Mouse (Mus musculus): Measurements from ENCODE around the gene Cyp3a11. TPM values are rescaled to one million over a fixed set of nuclear protein-coding genes. Genes with fewer than 3 reads are reported as not detected.
"Not testable (repeated sequence)": the region's sequence is repeated elsewhere in the genome, so short reads cannot be mapped to it uniquely, and the experiment has no call there.

Gene Cyp3a11
- 0.08 and 0.18 TPM in 2 replicates for polyA plus RNA-seq (2015; fragmentation: Nextera tagmentation; extraction: Ambion mirVana)

DNA sequence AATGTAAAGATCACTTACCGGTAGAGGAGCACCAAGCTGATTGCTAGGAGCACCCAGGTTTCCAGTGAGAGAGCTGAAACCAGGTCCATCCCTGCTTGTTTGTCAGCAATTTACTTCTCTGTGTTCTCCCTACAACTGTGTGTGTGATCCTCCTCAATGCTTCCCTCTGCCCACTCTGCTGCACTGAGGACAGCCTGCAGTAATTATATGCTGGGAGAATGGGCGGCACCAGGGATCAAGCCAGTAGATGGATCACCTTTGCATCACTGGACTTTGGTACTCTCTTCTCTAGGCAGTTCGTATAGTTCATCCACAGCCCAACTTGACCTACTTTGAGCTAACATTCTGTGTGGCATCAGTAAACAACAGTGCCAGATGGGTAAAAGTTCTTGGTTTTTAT lies at the start of gene Cyp3a11:
Gene Cyp3a11 (minus strand): TSS at position 277 of the 400 bp plus-strand sequence.
- Histone ChIP-seq H3K4me3 (replicated peaks; ENCODE audit: low read depth, low read length) (no peak within 1 kb of the TSS), H3K27me3 (ENCODE audit: insufficient read depth, low read length) (no peaks in the 10 kb centered on the region), H3K36me3 (ENCODE audit: insufficient read depth, low read length) (no peaks in the 10 kb centered on the region), H3K27ac (no peak within 1 kb of the TSS), H3K9ac (ENCODE audit: low read depth, low read length) (no peak within 1 kb of the TSS), H3K4me1 (replicated peaks; ENCODE audit: insufficient read depth, low read length) (no peaks in the 10 kb centered on the region), H3K9me3 (replicated peaks; ENCODE audit: low read length) (peaks cover 3% of the 10 kb centered on the region; the same call in 1 of the 2 replicates), H3K4me2 (ENCODE audit: low read length) (no peak within 1 kb of the TSS)
- ATAC-seq (replicated peaks; ENCODE audit: low FRiP score, low read depth) (no peak), DNase-seq (ENCODE audit: low spot score) (no peak)
- WGBS, result 80% methylated on average over 3 of the region's 3 CpGs
- no peak for TF ChIP-seq CTCF (IDR thresholded peaks at IDR 0.05; ENCODE audit: low read depth)

DNA sequence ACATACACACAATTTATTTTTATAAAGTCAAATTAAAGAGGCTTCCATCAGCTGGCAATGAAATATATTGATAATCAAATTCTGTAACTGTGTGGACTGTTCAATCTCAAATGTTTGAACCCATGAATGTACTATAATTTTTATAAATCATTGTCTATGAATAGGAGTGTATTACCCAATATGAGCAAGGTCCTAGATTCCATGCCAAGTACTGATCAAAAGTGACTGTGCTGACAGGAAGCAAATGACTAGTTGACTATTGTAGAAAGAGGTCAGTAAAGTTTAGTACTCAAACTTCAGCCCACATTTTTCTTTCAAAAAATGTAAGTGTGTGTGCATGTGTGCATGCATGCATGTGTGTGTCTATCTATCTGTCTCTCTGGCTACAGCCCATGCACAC lies 33.1 kb upstream of the Cyp3a11 start:
- Histone ChIP-seq H3K27me3 (ENCODE audit: insufficient read depth, low read length) (no peaks in the 10 kb centered on the region), H3K4me1 (replicated peaks; ENCODE audit: insufficient read depth, low read length) (no peaks in the 10 kb centered on the region), H3K4me2 (ENCODE audit: low read length) (no peak overlapping the region), H3K36me3 (ENCODE audit: insufficient read depth, low read length) (no peaks in the 10 kb centered on the region), H3K4me3 (replicated peaks; ENCODE audit: low read depth, low read length) (no peak overlapping the region), H3K9ac (ENCODE audit: low read depth, low read length) (no peak overlapping the region), H3K9me3 (replicated peaks; ENCODE audit: low read length) (no peaks in the 10 kb centered on the region; the same call in 1 of the 2 replicates), H3K27ac (no peak overlapping the region)
- no peak for ATAC-seq (replicated peaks; ENCODE audit: low FRiP score, low read depth)
- DNase-seq (ENCODE audit: low spot score), result no peak
- no peak for TF ChIP-seq CTCF (IDR thresholded peaks at IDR 0.05; ENCODE audit: low read depth)

DNA sequence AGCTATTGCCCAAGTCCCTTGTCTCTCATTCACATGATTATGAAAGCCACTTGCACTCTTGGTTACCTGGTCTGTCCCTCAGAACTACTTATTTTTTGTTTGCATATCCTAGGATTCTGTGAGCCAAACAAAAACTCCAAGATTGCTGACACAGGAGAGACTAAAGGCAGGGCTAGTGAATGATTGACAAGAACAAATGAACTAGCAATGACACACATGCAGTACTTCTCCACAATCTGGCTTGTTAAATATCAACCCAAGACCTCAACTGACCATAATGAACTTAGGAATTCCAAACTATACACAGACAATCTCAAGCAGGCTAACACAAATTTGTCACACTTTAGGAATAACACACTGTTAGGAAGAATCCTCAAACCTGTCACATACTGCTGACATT lies 32.0 kb upstream of the Cyp3a11 start:
- no peak overlapping the region for H3K9ac ChIP-seq (ENCODE audit: low read depth, low read length)
- DNase-seq (ENCODE audit: low spot score), result no peak
- no peak overlapping the region for H3K4me3 ChIP-seq (replicated peaks; ENCODE audit: low read depth, low read length)
- TF ChIP-seq CTCF (IDR thresholded peaks at IDR 0.05; ENCODE audit: low read depth), result no peak
- no peaks in the 10 kb centered on the region for H3K4me1 ChIP-seq (replicated peaks; ENCODE audit: insufficient read depth, low read length)
- ATAC-seq (replicated peaks; ENCODE audit: low FRiP score, low read depth), result no peak
- no peak overlapping the region for H3K27ac ChIP-seq
- H3K9me3 ChIP-seq (replicated peaks; ENCODE audit: low read length), result no peaks in the 10 kb centered on the region; the same call in 1 of the 2 replicates
- H3K36me3 ChIP-seq (ENCODE audit: insufficient read depth, low read length), result no peaks in the 10 kb centered on the region
- no peak overlapping the region for H3K4me2 ChIP-seq (ENCODE audit: low read length)
- H3K27me3 ChIP-seq (ENCODE audit: insufficient read depth, low read length), result no peaks in the 10 kb centered on the region

DNA sequence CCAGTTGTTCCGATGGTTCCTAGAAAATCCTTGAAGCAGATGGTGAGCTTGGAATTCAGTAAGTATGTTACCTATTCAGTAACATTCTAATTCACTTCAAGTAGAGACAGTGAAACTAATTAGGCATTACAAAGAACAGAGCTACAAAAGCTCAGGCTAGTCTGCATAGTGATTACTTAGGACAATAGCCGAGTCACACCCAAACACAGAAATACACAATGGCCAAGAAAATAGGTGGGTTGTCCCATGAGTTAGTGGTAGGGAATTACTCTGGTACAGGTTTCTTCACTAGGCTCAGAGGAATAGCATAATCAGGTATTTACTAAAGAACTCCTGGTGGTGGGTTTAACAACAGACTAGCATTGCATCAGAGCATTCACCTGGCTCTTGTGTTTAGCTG lies 27.2 kb upstream of the Cyp3a11 start:
- H3K4me2 ChIP-seq (ENCODE audit: low read length); ATAC-seq (replicated peaks; ENCODE audit: low FRiP score, low read depth); H3K4me1 ChIP-seq (replicated peaks; ENCODE audit: insufficient read depth, low read length); DNase-seq (ENCODE audit: low spot score); H3K27me3 ChIP-seq (ENCODE audit: insufficient read depth, low read length); H3K36me3 ChIP-seq (ENCODE audit: insufficient read depth, low read length); H3K4me3 ChIP-seq (replicated peaks; ENCODE audit: low read depth, low read length); H3K9ac ChIP-seq (ENCODE audit: low read depth, low read length); H3K27ac ChIP-seq; H3K9me3 ChIP-seq (replicated peaks; ENCODE audit: low read length): not testable (repeated sequence)
- 89% methylated on average over 2 of the region's 2 CpGs for WGBS

DNA sequence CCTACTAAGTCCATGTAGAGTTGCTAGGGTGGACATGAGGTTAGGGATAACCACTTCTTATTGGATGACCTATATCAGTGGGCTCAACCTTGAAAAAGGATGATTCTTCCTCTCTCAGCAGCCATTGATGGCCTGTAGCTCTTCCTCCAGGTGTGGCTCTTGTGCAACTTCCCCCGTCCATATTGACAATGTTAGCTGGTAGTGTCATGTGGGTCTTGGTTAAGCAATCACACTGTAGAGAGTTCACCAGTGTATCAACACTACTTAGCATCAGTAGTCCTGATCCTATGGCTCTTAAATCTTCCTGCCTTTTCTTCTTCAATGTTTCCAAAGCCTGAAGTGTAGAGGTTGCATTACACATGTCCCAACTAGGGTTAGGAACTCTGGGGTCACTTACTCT lies 24.8 kb upstream of the Cyp3a11 start:
- Histone ChIP-seq H3K9me3 (replicated peaks; ENCODE audit: low read length) (no peaks in the 10 kb centered on the region), H3K36me3 (ENCODE audit: insufficient read depth, low read length) (no peaks in the 10 kb centered on the region), H3K27me3 (ENCODE audit: insufficient read depth, low read length) (no peaks in the 10 kb centered on the region), H3K4me3 (replicated peaks; ENCODE audit: low read depth, low read length) (no peak overlapping the region), H3K9ac (ENCODE audit: low read depth, low read length) (no peak overlapping the region), H3K27ac (no peak overlapping the region), H3K4me2 (ENCODE audit: low read length) (no peak overlapping the region), H3K4me1 (replicated peaks; ENCODE audit: insufficient read depth, low read length) (no peaks in the 10 kb centered on the region)
- DNase-seq (ENCODE audit: low spot score), result no peak
- TF ChIP-seq CTCF (IDR thresholded peaks at IDR 0.05; ENCODE audit: low read depth), result no peak
- 89% methylated on average over 1 of the region's 1 CpGs for WGBS
- ATAC-seq (replicated peaks; ENCODE audit: low FRiP score, low read depth), result no peak

DNA sequence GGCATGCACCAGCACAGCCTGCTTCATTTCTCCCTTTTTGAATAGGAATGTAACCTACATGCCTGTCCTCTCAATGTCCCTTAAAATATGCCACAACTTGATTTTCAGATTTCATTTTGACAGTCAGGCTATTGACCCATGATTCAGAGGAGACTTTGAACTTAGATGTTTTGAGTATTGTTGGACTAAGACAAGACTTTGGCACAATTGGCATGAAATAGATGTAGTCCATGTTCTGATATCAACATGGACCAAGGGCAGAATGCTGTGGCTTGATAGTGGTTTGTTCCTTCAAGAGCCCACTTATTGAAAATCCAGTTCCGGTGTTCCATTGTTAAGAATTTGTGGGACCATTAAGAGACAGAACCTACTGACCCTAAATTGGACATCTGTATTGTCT lies 23.6 kb upstream of the Cyp3a11 start:
- no peak for TF ChIP-seq CTCF (IDR thresholded peaks at IDR 0.05; ENCODE audit: low read depth)
- Histone ChIP-seq H3K36me3 (ENCODE audit: insufficient read depth, low read length) (no peaks in the 10 kb centered on the region), H3K4me3 (replicated peaks; ENCODE audit: low read depth, low read length) (no peak overlapping the region), H3K27me3 (ENCODE audit: insufficient read depth, low read length) (no peaks in the 10 kb centered on the region), H3K9ac (ENCODE audit: low read depth, low read length) (no peak overlapping the region), H3K9me3 (replicated peaks; ENCODE audit: low read length) (no peaks in the 10 kb centered on the region), H3K27ac (no peak overlapping the region), H3K4me1 (replicated peaks; ENCODE audit: insufficient read depth, low read length) (no peaks in the 10 kb centered on the region), H3K4me2 (ENCODE audit: low read length) (no peak overlapping the region)
- DNase-seq (ENCODE audit: low spot score), result no peak
- no peak for ATAC-seq (replicated peaks; ENCODE audit: low FRiP score, low read depth)
- WGBS, result 91% methylated on average over 1 of the region's 1 CpGs

DNA sequence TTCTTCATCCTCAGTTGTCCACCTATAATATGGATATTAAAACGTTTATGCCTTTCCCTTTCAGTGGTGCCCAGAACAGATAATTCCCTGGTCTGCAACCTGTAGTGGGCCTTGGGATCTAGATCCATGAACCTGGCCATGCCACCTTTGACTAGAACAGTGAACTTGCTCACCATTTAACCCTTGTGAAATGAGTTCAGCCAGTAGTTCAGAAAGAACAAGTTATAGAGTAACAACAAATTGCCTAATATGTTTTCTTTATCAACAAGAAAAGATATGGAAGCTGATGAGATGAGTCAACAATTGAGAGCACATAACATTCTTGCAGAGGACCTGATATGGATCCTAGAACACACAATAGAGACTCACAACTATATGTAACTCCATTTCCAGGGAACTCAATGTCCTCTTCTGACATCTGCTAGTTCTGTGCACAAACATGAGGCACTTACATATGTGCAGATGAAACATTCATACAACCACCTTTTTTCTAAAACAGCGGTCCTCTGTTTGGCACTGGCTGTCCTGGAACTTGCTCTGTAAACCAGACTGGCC lies 20.7 kb upstream of the Cyp3a11 start:
- H3K4me2 ChIP-seq (ENCODE audit: low read length), result no peak overlapping the region
- no peak overlapping the region for H3K9ac ChIP-seq (ENCODE audit: low read depth, low read length)
- ATAC-seq (replicated peaks; ENCODE audit: low FRiP score, low read depth) (no peak), DNase-seq (ENCODE audit: low spot score) (no peak)
- no peaks in the 10 kb centered on the region for H3K36me3 ChIP-seq (ENCODE audit: insufficient read depth, low read length)
- H3K27me3 ChIP-seq (ENCODE audit: insufficient read depth, low read length), result no peaks in the 10 kb centered on the region
- no peaks in the 10 kb centered on the region for H3K9me3 ChIP-seq (replicated peaks; ENCODE audit: low read length)
- H3K4me1 ChIP-seq (replicated peaks; ENCODE audit: insufficient read depth, low read length), result no peaks in the 10 kb centered on the region
- WGBS, result 49% methylated on average over 2 of the region's 2 CpGs
- H3K27ac ChIP-seq, result no peak overlapping the region
- no peak overlapping the region for H3K4me3 ChIP-seq (replicated peaks; ENCODE audit: low read depth, low read length)
- TF ChIP-seq CTCF (IDR thresholded peaks at IDR 0.05; ENCODE audit: low read depth), result no peak

All from kidney, postnatal 0 days (tissue).